Mouse (Mus musculus) liver, embryonic 14.5 days (tissue): Measurements from ENCODE around the gene Lxn. TPM values are rescaled to one million over a fixed set of nuclear protein-coding genes. Genes with fewer than 3 reads are reported as not detected.

Experiments
- ATAC-seq: fragments of 200-750 bp; cut with Nextera tagmentation; 2 replicates; pipeline ENCODE4 v1.8.0; 2017; ENCODE audit warnings: moderate number of reproducible peaks, mild to moderate bottlenecking, moderate library complexity; ENCODE audit not compliant: insufficient read depth
- DNase-seq, 3 experiments: peaks; one replicate each; pipeline ENCODE4 v3.0.0-alpha.2; 2012 to 2013; ENCODE audit warnings: low read depth in 3 of 3, low spot score in 3 of 3
- H3K27ac ChIP-seq: fragments of 300-500 bp; sonication (generic); 2 replicates; pipeline ENCODE4 v1.5.1; 2014; ENCODE audit warnings: moderate library complexity, mild to moderate bottlenecking, control low read depth, inconsistent platforms
- H3K27me3 ChIP-seq: fragments of 300-500 bp; sonication (generic); 2 replicates; pipeline ENCODE4 v1.6.1; 2014; ENCODE audit warnings: mild to moderate bottlenecking, low read length, moderate library complexity; ENCODE audit not compliant: control insufficient read depth, insufficient read depth
- H3K36me3 ChIP-seq: fragments of 300-500 bp; sonication (generic); replicated peaks from 2 replicates; pipeline ENCODE4 v1.6.1; 2014; ENCODE audit warnings: low read depth; ENCODE audit not compliant: control insufficient read depth, insufficient read depth
- H3K4me1 ChIP-seq, 2 experiments: fragments of 200-500 bp in 1 of 2; fragments of 300-500 bp in 1 of 2; sonication (generic) in 1 of 2; replicated peaks; 2 replicates each; pipeline ENCODE4 v1.6.1; 2012 to 2014; ENCODE audit warnings: antibody characterized with exemption in 1 of 2, inconsistent platforms in 1 of 2, low read length in 1 of 2; ENCODE audit not compliant: control insufficient read depth in 2 of 2, insufficient read depth in 2 of 2
- H3K4me2 ChIP-seq: fragments of 300-500 bp; sonication (generic); 2 replicates; pipeline ENCODE4 v1.6.1; 2014; ENCODE audit warnings: low read depth, mild to moderate bottlenecking, control low read depth, moderate library complexity
- H3K4me3 ChIP-seq, 2 experiments: fragments of 200-500 bp in 1 of 2; fragments of 300-500 bp in 1 of 2; sonication (generic) in 1 of 2; 2 replicates each; pipeline ENCODE4 v1.5.1; 2012 to 2014; ENCODE audit warnings: low read depth in 2 of 2, low read length in 2 of 2, mild to moderate bottlenecking in 2 of 2, control low read depth in 1 of 2, inconsistent platforms in 1 of 2, moderate library complexity in 1 of 2; ENCODE audit not compliant: insufficient read depth in 1 of 2
- H3K9ac ChIP-seq: fragments of 300-500 bp; sonication (generic); replicated peaks from 2 replicates; pipeline ENCODE4 v1.6.1; 2014; ENCODE audit warnings: mild to moderate bottlenecking, control low read depth, moderate library complexity
- H3K9me3 ChIP-seq: fragments of 300-500 bp; sonication (generic); 2 replicates; pipeline ENCODE4 v1.6.1; 2016; ENCODE audit warnings: low read length, mixed read lengths; ENCODE audit not compliant: control insufficient read depth
- CTCF ChIP-seq: IDR thresholded peaks from 2 replicates; pipeline ENCODE4 v1.5.1; 2016; ENCODE audit warnings: antibody characterized with exemption, low read depth, control low read depth
- EP300 ChIP-seq: IDR thresholded peaks from 2 replicates; pipeline ENCODE4 v1.6.1; 2016; ENCODE audit warnings: antibody characterized with exemption, low read depth
- WGBS: fragments of 180-500 bp; shearing (Covaris S2); extraction: QIAGEN DNeasy Blood & Tissue Kit; methylation state at CpG from one replicate; pipeline ENCODE4 v1.1.7; 2014; ENCODE audit not compliant: insufficient replicate concordance; 5-methylcytosine and 5-hydroxymethylcytosine counted together
- polyA plus RNA-seq, 2 experiments: library from polyadenylated mRNA; depleted of rRNA in 1 of 2; stranded (reverse) in 1 of 2; unstranded in 1 of 2; fragments of >200 nt; fragmentation: Nextera tagmentation in 1 of 2; extraction: Ambion mirVana in 1 of 2; gene quantifications; 2 replicates each; pipeline versions ENCODE4 v1.2.1 to v1.2.3; 2012 to 2014

Lxn gene
- polyA plus RNA-seq, 2 experiments = 4.1 to 10.2 TPM

GRCm38 (mm10) chr3:67447143-67447542 lies 16.6 kb downstream of the Lxn start:
- no peak for DNase-seq
- Histone ChIP-seq H3K27ac (no peak overlapping the region), H3K9me3 (no peaks in the 10 kb centered on the region), H3K4me2 (no peak overlapping the region), H3K4me3 (no peak overlapping the region), H3K36me3 (peaks cover 9% of the 10 kb centered on the region), H3K4me1 (no peaks in the 10 kb centered on the region), H3K9ac (no peak overlapping the region), H3K27me3 (no peaks in the 10 kb centered on the region)
- WGBS = 84% methylated on average over 2 of the region's 2 CpGs
- no peak for ATAC-seq
- TF ChIP-seq CTCF (peak; percentile 39), EP300 (no peak)

DNA sequence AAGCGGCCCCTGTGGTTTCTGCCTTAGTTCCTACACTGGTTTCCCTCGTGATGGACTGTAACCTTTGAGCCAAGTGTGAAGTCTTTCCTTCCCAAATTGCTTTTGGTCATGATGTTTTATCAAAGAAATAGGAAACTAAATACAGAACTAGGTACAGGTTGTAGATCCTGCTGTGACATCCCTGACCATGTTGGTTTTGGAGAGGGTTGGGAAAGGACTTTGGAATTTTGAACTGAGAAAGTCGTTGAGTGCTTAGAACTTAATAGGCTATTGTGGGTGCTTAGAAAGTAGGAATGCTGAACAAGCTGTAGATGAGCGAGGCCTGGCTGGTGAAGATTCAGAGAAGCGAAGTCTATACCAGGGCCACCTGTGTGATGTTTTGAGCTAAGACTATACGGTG lies 29.7 kb downstream of the Lxn start:
- Histone ChIP-seq H3K36me3 (peaks cover 23% of the 10 kb centered on the region), H3K27me3 (no peaks in the 10 kb centered on the region), H3K9ac (no peak overlapping the region), H3K4me2 (no peak overlapping the region), H3K9me3 (no peaks in the 10 kb centered on the region), H3K27ac (no peak overlapping the region), H3K4me3 (no peak overlapping the region), H3K4me1 (peaks cover 4 to 8% of the 10 kb centered on the region in 2 experiments)
- ATAC-seq (no peak), DNase-seq (no peak)
- 77% methylated on average over 6 of the region's 6 CpGs for WGBS
- no peak for TF ChIP-seq CTCF
- no peak for TF ChIP-seq EP300

- Histone ChIP-seq H3K27me3 (no peaks in the 10 kb centered on the region), H3K9ac (peak within 1 kb of the TSS; percentile 90), H3K4me1 (peaks cover 4 to 8% of the 10 kb centered on the region in 2 experiments), H3K9me3 (no peaks in the 10 kb centered on the region; the same call in 1 of the 2 replicates), H3K27ac (no peak within 1 kb of the TSS), H3K4me3 (peak within 1 kb of the TSS; percentile 78 to 98), H3K4me2 (peak within 1 kb of the TSS; percentile 82), H3K36me3 (peaks cover 10% of the 10 kb centered on the region)
- WGBS = under 1% methylated on average over 24 of the region's 24 CpGs
- DNase-seq = peak; percentile 73 to 78 (median 74)
- no peak for TF ChIP-seq EP300
- TF ChIP-seq CTCF = peak; percentile 97
- ATAC-seq = peak; percentile 92
These were observed 33.7 kb downstream of the Lxn start, which contains the start of gene Gfm1 for GRCm38 (mm10) chr3:67429999-67430380. Gene Gfm1, plus strand, starts transcription at chr3:67430096.

DNA sequence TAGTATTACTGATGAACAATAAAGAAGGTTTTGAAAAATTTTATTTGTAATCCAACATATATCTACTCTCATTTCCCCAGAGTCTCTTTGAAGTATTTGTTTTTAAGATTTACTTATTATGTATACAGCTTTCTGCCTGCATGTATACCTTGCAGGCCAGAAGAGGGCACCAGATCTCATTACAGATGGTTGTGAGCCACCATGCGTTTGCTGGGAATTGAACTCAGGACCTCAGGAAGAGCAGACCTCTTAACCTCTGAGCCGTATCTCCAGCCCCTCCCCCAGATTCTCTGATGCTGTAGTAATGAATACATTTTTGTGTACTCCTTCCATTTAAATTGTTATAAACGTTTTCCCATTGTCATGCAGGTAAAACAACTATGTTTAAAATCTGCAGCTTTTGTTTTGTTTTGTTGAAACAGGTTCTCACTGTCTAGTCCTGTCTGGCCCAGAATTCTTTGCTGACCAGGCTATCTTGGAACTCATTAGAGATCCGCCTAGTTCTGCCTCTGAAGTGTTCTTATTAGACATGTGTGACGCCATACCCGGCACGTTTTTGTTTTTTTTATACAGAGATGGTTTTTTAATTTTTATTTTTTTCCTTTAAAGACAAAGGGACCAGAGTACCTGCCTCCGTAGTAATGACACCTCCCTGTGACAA lies 34.3 kb downstream of the Lxn start:
- TF ChIP-seq CTCF = no peak
- no peak for TF ChIP-seq EP300
- WGBS = 28% methylated on average over 8 of the region's 8 CpGs
- DNase-seq = no peak

More for the DNA sequence above, 34.3 kb downstream of the Lxn start:
- H3K4me3 ChIP-seq = peak overlapping the region; percentile 78 to 98
- H3K27ac ChIP-seq = no peak overlapping the region
- H3K36me3 ChIP-seq = peaks cover 9% of the 10 kb centered on the region
- peaks cover 4 to 8% of the 10 kb centered on the region in 2 experiments for H3K4me1 ChIP-seq
- ATAC-seq = peak; percentile 36
- peak overlapping the region; percentile 82 for H3K4me2 ChIP-seq
- H3K9ac ChIP-seq = no peak overlapping the region
- no peaks in the 10 kb centered on the region; the same call in 1 of the 2 replicates for H3K9me3 ChIP-seq
- no peaks in the 10 kb centered on the region for H3K27me3 ChIP-seq

Other genes with a start within 250 kb of the Lxn start
- 0.52 and 0.81 TPM in 2 replicates for gene Mlf1, start 89.8 kb downstream of the Lxn start, polyA plus RNA-seq (2012; rRNA removed)
- 1.3 and 1.4 TPM in 2 replicates for gene Mlf1, start 89.8 kb downstream of the Lxn start, polyA plus RNA-seq (2014; fragmentation: Nextera tagmentation; extraction: Ambion mirVana)
- not detected in 2 replicates for gene Gm17402, start 88.8 kb downstream of the Lxn start, polyA plus RNA-seq (2012; rRNA removed)
- gene Gm17402, start 88.8 kb downstream of the Lxn start, polyA plus RNA-seq (2014; fragmentation: Nextera tagmentation; extraction: Ambion mirVana) = not detected in 2 replicates
- 8.5 and 17.0 TPM in 2 replicates for gene Gfm1, start 33.8 kb downstream of the Lxn start, polyA plus RNA-seq (2012; rRNA removed)
- 32.6 and 37.8 TPM in 2 replicates for gene Gfm1, start 33.8 kb downstream of the Lxn start, polyA plus RNA-seq (2014; fragmentation: Nextera tagmentation; extraction: Ambion mirVana)
- gene Rarres1, start 51.6 kb upstream of the Lxn start, polyA plus RNA-seq (2012; rRNA removed) = 1.3 TPM in 2 replicates
- 1.5 and 2.2 TPM in 2 replicates for gene Rarres1, start 51.6 kb upstream of the Lxn start, polyA plus RNA-seq (2014; fragmentation: Nextera tagmentation; extraction: Ambion mirVana)
- 10.6 and 11.6 TPM in 2 replicates for gene Mfsd1, start 118.8 kb upstream of the Lxn start, polyA plus RNA-seq (2012; rRNA removed)
- 25.9 and 29.4 TPM in 2 replicates for gene Mfsd1, start 118.8 kb upstream of the Lxn start, polyA plus RNA-seq (2014; fragmentation: Nextera tagmentation; extraction: Ambion mirVana)